Mouse (Mus musculus) limb, embryonic 12.5 days (tissue): ENCODE results near the gene Tmem184b. TPM values are rescaled to one million over a fixed set of nuclear protein-coding genes. Genes with fewer than 3 reads are reported as not detected.
A peak's percentile ranks its signal among the peaks of the same experiment; 100 is the strongest.

Source experiments
- ATAC-seq: fragments of 200-750 bp; cut with Nextera tagmentation; 2 replicates; pipeline ENCODE4 v1.8.0; 2017; ENCODE audit warnings: low read depth, moderate TSS enrichment; ENCODE audit not compliant: insufficient number of reproducible peaks, insufficient read depth, low FRiP score, low TSS enrichment
- H3K27ac ChIP-seq: fragments of 300-500 bp; sonication (generic); 2 replicates; pipeline ENCODE4 v1.5.1; 2016; ENCODE audit warnings: mild to moderate bottlenecking, moderate library complexity
- H3K27me3 ChIP-seq: fragments of 300-500 bp; sonication (generic); 2 replicates; pipeline ENCODE4 v1.6.1; 2016; ENCODE audit warnings: mild to moderate bottlenecking, moderate library complexity
- H3K36me3 ChIP-seq: fragments of 300-500 bp; sonication (generic); 2 replicates; pipeline ENCODE4 v1.6.1; 2016; ENCODE audit warnings: mild to moderate bottlenecking, moderate library complexity
- H3K4me1 ChIP-seq: fragments of 300-500 bp; sonication (generic); replicated peaks from 2 replicates; pipeline ENCODE4 v1.6.1; 2016
- H3K4me2 ChIP-seq: fragments of 300-500 bp; sonication (generic); 2 replicates; pipeline ENCODE4 v1.6.1; 2016; ENCODE audit warnings: mild to moderate bottlenecking, moderate library complexity
- H3K4me3 ChIP-seq: fragments of 300-500 bp; sonication (generic); replicated peaks from 2 replicates; pipeline ENCODE4 v1.5.1; 2016; ENCODE audit warnings: mild to moderate bottlenecking
- H3K9ac ChIP-seq: fragments of 300-500 bp; sonication (generic); replicated peaks from 2 replicates; pipeline ENCODE4 v1.6.1; 2016; ENCODE audit warnings: mild to moderate bottlenecking, moderate library complexity
- H3K9me3 ChIP-seq: fragments of 300-500 bp; sonication (generic); 2 replicates; pipeline ENCODE4 v1.6.1; 2016; ENCODE audit warnings: mild to moderate bottlenecking, moderate library complexity
- WGBS: fragments of 180-500 bp; shearing (Covaris S2); methylation state at CpG from one replicate; pipeline ENCODE4 v1.1.7; 2016; 5-methylcytosine and 5-hydroxymethylcytosine counted together
- polyA plus RNA-seq: library from polyadenylated mRNA; unstranded; fragments of >200 nt; fragmentation: Nextera tagmentation; extraction: Ambion mirVana; gene quantifications from 2 replicates; pipeline ENCODE4 v1.2.1, GENCODE M21; 2016

Gene Tmem184b
- polyA plus RNA-seq, 1 experiment from 2014 or later = 54.7 TPM

DNA sequence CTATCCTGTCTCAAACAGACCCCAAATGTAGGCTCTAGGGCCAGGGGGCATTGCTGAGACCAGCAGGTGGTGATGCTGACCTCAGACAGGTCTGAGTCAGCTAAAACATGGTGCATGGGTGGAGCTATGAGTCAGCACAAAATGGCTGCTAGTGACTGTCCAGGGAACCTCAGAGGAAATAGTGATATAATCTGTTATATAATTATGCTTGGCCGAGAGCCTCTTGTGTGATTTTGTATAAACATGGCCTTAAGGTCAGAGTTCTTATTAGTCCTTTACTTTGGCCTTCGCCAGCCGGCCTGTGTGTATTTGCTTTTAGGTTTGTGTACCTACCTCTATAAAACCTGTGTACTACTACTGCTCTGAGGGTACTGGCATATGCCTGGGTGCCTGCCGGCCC is 70.0 kb downstream of the Tmem184b start:
- 76% methylated on average over 4 of the region's 4 CpGs for WGBS
- Histone ChIP-seq H3K4me3 (no peak overlapping the region), H3K9ac (no peak overlapping the region), H3K27ac (no peak overlapping the region), H3K9me3 (no peaks in the 10 kb centered on the region), H3K4me1 (peaks cover 8% of the 10 kb centered on the region; the same call in 1 of the 2 replicates), H3K36me3 (no peaks in the 10 kb centered on the region), H3K27me3 (no peaks in the 10 kb centered on the region), H3K4me2 (no peak overlapping the region)
- ATAC-seq = no peak

DNA sequence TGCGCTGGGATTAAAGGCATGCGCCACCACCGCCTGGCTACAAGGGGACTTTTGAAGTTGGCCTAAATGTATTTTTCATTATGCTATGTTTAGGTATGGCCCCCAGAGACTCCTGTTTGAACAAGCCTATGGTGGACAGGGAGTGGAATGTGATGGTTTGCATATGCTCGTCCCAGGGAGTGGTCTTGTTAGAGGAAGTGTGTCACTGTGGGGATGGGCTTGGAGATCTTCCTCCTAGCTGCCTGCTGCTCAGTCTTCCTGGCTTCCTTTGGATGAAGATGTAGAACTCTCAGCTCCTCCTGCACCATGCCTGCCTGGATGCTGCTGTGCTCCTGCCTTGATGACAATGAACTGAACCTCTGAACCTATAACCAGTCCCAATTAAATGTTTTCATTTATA is 72.8 kb downstream of the Tmem184b start:
- Histone ChIP-seq H3K4me2 (no peak overlapping the region), H3K9ac (no peak overlapping the region), H3K27me3 (no peaks in the 10 kb centered on the region), H3K9me3 (no peaks in the 10 kb centered on the region), H3K4me3 (no peak overlapping the region), H3K27ac (no peak overlapping the region), H3K36me3 (no peaks in the 10 kb centered on the region), H3K4me1 (peaks cover 25% of the 10 kb centered on the region)
- no peak for ATAC-seq
- 71% methylated on average over 4 of the region's 4 CpGs for WGBS

DNA sequence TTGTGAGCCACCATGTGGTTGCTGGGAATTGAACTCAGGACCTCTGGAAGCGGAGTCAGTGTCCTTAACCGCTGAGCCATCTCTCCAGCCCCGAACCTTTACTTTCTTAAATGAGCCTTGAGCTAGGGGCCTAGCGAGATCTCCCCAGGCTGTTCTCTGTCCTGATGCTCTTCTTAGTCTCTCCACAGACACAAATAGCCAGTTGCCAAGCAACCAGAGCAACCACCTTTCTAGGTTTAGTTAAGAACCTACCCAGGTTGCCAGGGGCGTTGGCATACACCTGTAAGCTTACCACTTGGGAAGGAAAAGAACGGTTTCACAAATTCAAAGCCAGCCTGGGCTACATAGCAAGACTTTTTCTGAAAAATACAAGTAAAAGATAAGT is 73.4 kb downstream of the Tmem184b start:
- Histone ChIP-seq H3K9me3 (no peaks in the 10 kb centered on the region), H3K36me3 (no peaks in the 10 kb centered on the region), H3K4me2 (no peak overlapping the region), H3K27me3 (no peaks in the 10 kb centered on the region), H3K27ac (no peak overlapping the region), H3K4me1 (peaks cover 24% of the 10 kb centered on the region), H3K4me3 (no peak overlapping the region), H3K9ac (no peak overlapping the region)
- no peak for ATAC-seq
- WGBS = 93% methylated on average over 6 of the region's 6 CpGs

DNA sequence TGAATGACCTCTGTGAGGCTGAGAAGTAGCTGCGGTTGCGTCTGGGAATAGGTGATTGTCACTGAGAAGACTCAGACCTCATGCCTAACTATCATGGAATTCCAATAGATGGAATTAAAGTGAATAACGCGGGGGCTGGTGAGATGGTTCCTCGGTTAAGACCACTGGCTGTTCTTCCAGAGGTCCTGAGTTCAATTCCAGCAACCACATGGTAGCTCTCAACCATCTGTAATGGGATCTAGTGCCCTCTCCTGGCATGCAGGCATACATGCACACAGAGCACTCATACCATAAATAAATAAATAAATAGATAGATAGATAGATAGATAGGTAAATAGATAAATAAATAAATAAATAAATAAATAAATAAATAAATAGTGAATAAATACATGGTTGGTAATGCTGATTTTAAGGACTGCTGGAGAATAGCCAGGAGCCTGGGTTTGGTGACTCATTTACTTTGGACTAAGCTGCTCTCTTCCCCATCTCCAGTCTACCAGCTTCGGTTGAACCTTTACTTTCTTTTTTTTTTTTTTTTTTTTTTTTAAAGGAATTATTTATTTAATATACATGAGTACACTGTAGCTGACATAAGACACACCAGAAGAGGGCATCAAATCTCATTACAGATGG is 73.9 kb downstream of the Tmem184b start:
- Histone ChIP-seq H3K4me3 (no peak overlapping the region), H3K27ac (no peak overlapping the region), H3K36me3 (no peaks in the 10 kb centered on the region), H3K9me3 (no peaks in the 10 kb centered on the region), H3K9ac (no peak overlapping the region), H3K27me3 (no peaks in the 10 kb centered on the region), H3K4me1 (peaks cover 22% of the 10 kb centered on the region; the same call in 1 of the 2 replicates), H3K4me2 (no peak overlapping the region)
- WGBS = 94% methylated on average over 6 of the region's 6 CpGs
- ATAC-seq = no peak

DNA sequence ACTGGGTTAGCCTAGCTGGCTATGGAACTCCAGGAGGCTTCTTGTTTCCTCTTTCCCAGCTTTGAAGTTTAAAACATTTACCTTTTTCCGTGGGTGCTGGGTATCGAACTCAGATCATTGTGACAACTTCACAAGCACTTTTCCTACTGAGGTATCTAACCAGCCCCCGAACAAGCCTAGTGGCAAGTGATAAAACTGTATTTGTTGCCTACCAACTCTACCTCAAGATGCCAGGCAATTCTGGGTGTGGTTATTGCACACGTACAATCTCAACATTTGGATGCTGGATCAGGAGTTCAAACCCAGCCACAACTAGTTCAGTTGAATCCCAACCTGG is 74.5 kb downstream of the Tmem184b start:
- 87% methylated on average over 4 of the region's 4 CpGs for WGBS
- Histone ChIP-seq H3K36me3 (no peaks in the 10 kb centered on the region), H3K9me3 (no peaks in the 10 kb centered on the region), H3K4me2 (no peak overlapping the region), H3K27me3 (no peaks in the 10 kb centered on the region), H3K4me1 (peaks cover 25% of the 10 kb centered on the region), H3K4me3 (no peak overlapping the region), H3K9ac (no peak overlapping the region), H3K27ac (no peak overlapping the region)
- ATAC-seq = no peak

DNA sequence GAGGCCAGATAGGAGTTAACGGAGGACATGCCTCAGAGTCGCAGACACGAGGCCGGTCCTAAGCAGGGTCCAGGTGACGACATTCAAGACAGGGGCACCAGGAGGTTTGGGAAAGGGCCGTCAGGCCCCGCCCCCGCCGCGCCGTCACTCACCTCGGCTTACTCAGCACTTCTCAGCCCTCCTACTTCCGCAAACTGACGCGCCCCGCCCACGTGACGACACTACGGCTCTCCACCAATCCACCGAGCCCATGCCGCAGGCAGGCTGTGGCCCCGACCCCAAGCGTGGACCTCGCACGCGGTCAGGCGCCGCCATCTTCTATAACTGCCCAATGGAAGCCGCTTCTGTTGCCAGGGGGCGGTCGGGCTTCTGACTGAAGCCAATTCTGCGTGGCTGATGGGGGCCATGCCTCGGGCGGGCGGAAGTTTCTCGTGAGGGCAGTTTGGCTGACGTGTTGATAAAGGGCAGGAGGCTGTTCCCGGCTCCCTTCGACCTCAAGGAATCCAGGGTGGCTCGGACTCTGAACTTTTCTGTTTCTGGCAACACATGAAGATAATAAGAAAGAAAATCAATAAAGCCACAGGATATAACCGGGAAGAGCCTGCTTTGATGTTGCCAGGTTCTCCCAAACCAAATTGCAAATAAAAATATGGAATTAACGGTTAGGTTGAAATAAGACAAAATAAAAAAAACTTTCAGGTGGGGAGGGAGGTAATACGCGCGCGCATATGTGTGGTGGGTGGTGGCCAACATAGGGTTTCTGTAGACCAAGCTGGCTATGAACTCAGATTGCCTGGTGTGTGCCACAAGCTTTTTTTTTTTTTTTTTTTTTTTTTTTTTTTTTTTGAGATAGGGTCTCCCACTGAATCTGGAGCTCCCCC is 75.1 kb downstream of the Tmem184b start, which contains the start of gene Pla2g6:
TSS of gene Pla2g6 (minus strand) at position 333 of the 881 bp plus-strand sequence.
- Histone ChIP-seq H3K4me2 (peak within 1 kb of the TSS; percentile 76), H3K36me3 (no peaks in the 10 kb centered on the region), H3K9ac (peak within 1 kb of the TSS; percentile 64), H3K4me3 (peak within 1 kb of the TSS; percentile 55), H3K4me1 (peaks cover 31% of the 10 kb centered on the region), H3K27ac (peak within 1 kb of the TSS; percentile 76), H3K27me3 (no peaks in the 10 kb centered on the region), H3K9me3 (no peaks in the 10 kb centered on the region)
- 4% methylated on average over 46 of the region's 46 CpGs for WGBS
- peak; percentile 97 for ATAC-seq

DNA sequence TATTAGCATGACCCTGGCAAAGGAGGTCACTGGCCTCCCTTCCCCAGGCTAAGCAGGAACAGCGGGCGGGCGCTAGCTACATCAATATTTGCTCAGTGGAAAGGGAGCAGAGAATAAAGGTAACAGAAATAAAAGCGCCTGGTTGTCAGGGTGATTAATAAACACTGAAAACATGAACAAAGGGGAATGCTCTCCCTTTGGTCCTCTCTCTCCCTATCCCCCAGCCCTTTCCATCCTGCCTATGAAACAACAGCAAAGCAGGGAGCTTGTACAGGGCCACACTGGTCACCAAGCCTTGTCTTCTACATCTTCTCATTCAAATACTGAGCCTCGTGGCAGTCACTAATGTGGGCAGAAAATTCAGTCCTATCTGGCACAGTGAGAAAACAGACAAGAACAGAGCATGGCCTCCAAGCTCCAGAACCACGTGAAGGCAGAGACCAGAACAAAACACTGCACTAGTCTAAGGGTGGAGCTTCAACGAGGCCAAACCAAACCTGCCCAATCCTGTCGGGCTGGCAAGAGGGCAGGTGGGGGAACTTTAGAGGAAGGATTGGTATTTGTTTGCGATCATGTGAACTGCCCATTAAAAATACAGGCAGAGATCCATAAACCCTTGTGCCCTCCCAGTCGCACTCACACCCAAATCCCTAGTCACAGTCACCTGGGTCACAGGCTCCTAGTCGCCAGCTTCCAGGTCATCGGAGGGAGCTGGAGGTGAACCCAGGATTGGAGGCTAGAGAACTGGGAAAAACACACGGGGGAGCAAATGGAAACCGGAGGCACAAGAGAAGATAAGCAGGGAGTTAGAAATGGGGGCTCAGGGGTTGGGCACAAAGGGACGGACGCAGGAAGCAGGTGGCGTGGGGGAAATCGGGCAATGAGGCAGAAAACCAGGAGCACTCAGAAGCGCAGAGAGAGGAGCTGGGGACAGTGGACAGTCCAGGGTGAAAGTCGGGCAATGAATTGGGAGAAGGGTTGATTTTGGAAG is 76.1 kb downstream of the Tmem184b start:
- Histone ChIP-seq H3K4me1 (peaks cover 34% of the 10 kb centered on the region), H3K9me3 (no peaks in the 10 kb centered on the region), H3K4me3 (peak overlapping the region; percentile 55), H3K27ac (peak overlapping the region; percentile 76), H3K36me3 (no peaks in the 10 kb centered on the region), H3K4me2 (peak overlapping the region; percentile 76), H3K9ac (peak overlapping the region; percentile 64), H3K27me3 (no peaks in the 10 kb centered on the region)
- ATAC-seq = 0 out of 2 replicates have a peak, but pooled peaks have one; percentile 0
- WGBS = 20% methylated on average over 20 of the region's 20 CpGs

DNA sequence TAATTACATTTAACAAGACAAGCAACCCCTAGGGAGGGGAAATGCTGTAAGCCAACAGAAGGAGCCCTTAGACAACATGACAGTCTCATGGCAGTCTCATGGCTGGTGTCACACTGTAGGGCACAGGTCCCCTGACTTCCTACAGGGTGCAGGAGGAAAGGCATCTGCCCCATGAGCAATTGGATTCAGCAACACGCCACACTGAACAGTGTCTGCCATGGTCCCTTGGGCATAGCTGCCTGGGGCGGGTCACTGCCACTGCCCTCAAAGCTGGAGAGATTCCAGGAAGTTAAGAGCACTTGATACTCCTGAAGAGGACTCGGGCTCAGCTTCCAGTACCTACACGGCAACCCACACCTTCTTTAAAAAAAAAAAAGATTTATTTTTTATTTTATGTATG is 77.1 kb downstream of the Tmem184b start:
- Histone ChIP-seq H3K4me2 (0 out of 2 replicates have a peak overlapping the region, but pooled peaks have one; percentile 13), H3K36me3 (no peaks in the 10 kb centered on the region), H3K9ac (no peak overlapping the region), H3K4me3 (no peak overlapping the region), H3K27ac (peak overlapping the region; percentile 29; the same call in 1 of the 2 replicates), H3K27me3 (no peaks in the 10 kb centered on the region), H3K4me1 (peaks cover 34% of the 10 kb centered on the region), H3K9me3 (no peaks in the 10 kb centered on the region)
- no peak for ATAC-seq
- 78% methylated on average over 4 of the region's 4 CpGs for WGBS

DNA sequence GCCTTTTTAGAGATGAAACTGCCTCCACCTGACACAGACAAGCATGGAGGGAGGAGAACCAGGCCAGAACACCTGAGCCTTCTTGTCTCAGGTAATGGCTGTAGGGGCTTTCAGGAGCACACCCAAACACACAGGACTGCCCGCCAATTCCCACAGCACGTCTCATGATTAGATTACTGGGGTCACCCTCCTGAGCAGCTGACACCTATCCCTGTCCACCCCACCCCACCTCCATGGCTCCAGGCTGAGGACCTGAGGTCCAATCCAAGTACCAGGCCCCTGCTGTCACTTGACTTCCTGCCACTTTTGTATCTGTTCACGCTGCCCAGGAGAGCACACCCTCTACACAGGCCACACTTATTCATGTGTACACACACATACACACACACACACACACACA is 77.6 kb downstream of the Tmem184b start:
- WGBS = 83% methylated on average over 3 of the region's 3 CpGs
- H3K4me1 ChIP-seq = peaks cover 34% of the 10 kb centered on the region
- no peak for ATAC-seq

DNA sequence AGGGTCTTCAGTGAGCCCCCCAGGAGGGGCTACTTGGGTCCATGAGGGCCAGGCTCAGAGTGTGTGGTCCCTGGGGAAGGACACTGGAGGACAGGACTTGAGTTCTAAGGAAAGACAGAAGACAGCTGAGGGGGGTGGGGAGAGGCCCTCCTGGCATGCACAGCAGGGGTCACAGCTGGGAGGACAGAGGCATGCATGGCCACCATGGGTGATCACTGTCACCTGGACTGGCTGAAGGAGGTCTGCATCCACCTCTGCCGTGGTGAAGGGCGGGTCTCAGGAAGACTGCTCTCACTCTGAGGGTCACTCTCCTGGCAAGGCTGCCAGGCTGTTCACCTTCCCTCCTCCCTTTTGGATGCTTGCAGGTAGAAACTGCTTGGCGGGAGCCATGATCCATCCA is 79.0 kb downstream of the Tmem184b start:
- 0 out of 2 replicates have a peak overlapping the region, but pooled peaks have one; percentile 13 for H3K27ac ChIP-seq
- H3K4me3 ChIP-seq = no peak overlapping the region
- H3K36me3 ChIP-seq = no peaks in the 10 kb centered on the region
- 82% methylated on average over 3 of the region's 3 CpGs for WGBS
- no peaks in the 10 kb centered on the region for H3K9me3 ChIP-seq
- H3K9ac ChIP-seq = no peak overlapping the region
- no peaks in the 10 kb centered on the region for H3K27me3 ChIP-seq
- no peak for ATAC-seq
- H3K4me1 ChIP-seq = peaks cover 34% of the 10 kb centered on the region
- no peak overlapping the region for H3K4me2 ChIP-seq

More for the DNA sequence above, 77.6 kb downstream of the Tmem184b start:
- Histone ChIP-seq H3K27me3 (no peaks in the 10 kb centered on the region), H3K4me2 (no peak overlapping the region), H3K9me3 (no peaks in the 10 kb centered on the region), H3K27ac (peak overlapping the region; percentile 29; the same call in 1 of the 2 replicates), H3K36me3 (no peaks in the 10 kb centered on the region), H3K4me3 (no peak overlapping the region), H3K9ac (no peak overlapping the region)
